Mouse (Mus musculus): ENCODE results near the gene Rbms3.

Rbms3 gene

GRCm38 (mm10) chr9:116569680-116570079, 1060.0 kb downstream of the Rbms3 start:
- DNase-seq: no peak

- DNase-seq: no peak
Observed at GRCm38 (mm10) chr9:116566711-116567110, 1063.0 kb downstream of the Rbms3 start.

GRCm38 (mm10) chr9:116557781-116558180, 1071.9 kb downstream of the Rbms3 start:
- no peak for DNase-seq

GRCm38 (mm10) chr9:116556641-116557040, 1073.1 kb downstream of the Rbms3 start:
- no peak for DNase-seq

GRCm38 (mm10) chr9:116553181-116553580, 1076.5 kb downstream of the Rbms3 start:
- DNase-seq: peak; percentile 23

- DNase-seq: no peak
Observed at GRCm38 (mm10) chr9:116546156-116546555, 1083.6 kb downstream of the Rbms3 start.

- DNase-seq: no peak
Observed at GRCm38 (mm10) chr9:116542793-116543192, 1086.9 kb downstream of the Rbms3 start.

GRCm38 (mm10) chr9:116541976-116542375, 1087.7 kb downstream of the Rbms3 start:
- DNase-seq: no peak

GRCm38 (mm10) chr9:116535709-116536108, 1094.0 kb downstream of the Rbms3 start:
- peak; percentile 53 for DNase-seq

GRCm38 (mm10) chr9:116533381-116533780, 1096.3 kb downstream of the Rbms3 start:
- no peak for DNase-seq

- no peak for DNase-seq
Observed at GRCm38 (mm10) chr9:116531121-116531520, 1098.6 kb downstream of the Rbms3 start.

- DNase-seq: no peak
Observed at GRCm38 (mm10) chr9:116524386-116524785, 1105.3 kb downstream of the Rbms3 start.
